ENCODE assay signal across 18 mouse cellular contexts in the genomic region with DNA sequence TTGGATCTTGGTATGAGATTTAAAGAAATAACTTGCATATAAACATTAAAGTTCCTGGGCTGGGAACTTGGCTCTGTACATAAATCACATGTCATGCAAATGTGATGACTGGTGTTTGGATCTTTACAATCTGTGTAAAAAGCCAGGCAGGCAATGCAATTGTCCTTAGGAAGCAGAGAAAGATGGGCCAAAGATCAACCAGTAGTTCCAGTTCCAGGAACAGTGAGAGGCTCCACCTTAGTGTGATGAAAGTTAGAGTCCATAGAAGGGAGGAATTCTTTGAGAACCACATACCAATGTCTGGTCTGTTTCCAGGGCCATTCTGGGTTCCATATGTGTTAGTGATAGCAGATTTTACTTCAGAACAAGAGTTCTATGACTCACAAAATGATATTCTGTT.
"Had no signal": no experiment of that assay in that cellular context is flagged by ENCODE, and none has a peak within 500 bp of the region (broad histone marks: within the 10 kb centered on the region; RNA-seq: fewer than 3 reads in every experiment).

No protein-coding gene starts in this region.

- DNase-seq: lung, adult 2 months; lung, postnatal 10 days; lung, postnatal 4 days; midbrain, embryonic 14.5 days; retina, postnatal 1 day; right cerebral cortex, adult 18-20 months; right cerebral cortex, postnatal 25 days; right cerebral cortex, postnatal 4 days; spleen, adult 18-20 months; thymus, adult 2 months; thymus, postnatal 25 days; thymus, postnatal 4 days had no signal

- ATAC-seq: midbrain, embryonic 16.5 days had no signal

- H3K27me3 ChIP-seq: midbrain, embryonic 12.5 days; neural tube, embryonic 13.5 days; neural tube, embryonic 15.5 days had no signal

- H3K4me1 ChIP-seq: midbrain, embryonic 10.5 days; midbrain, embryonic 12.5 days; neural tube, embryonic 13.5 days; neural tube, embryonic 15.5 days had no signal

- H3K9me3 ChIP-seq: midbrain, embryonic 10.5 days; midbrain, embryonic 12.5 days; neural tube, embryonic 13.5 days; neural tube, embryonic 15.5 days had no signal

- H3K4me3 ChIP-seq: midbrain, embryonic 10.5 days; midbrain, embryonic 12.5 days; myocyte; neural tube, embryonic 13.5 days; neural tube, embryonic 15.5 days had no signal

- H3K36me3 ChIP-seq: midbrain, embryonic 10.5 days; midbrain, embryonic 12.5 days; neural tube, embryonic 13.5 days; neural tube, embryonic 15.5 days had no signal

- H3K27ac ChIP-seq: midbrain, embryonic 10.5 days; midbrain, embryonic 12.5 days; neural tube, embryonic 13.5 days; neural tube, embryonic 15.5 days had no signal

- H3K4me2 ChIP-seq: midbrain, embryonic 12.5 days; neural tube, embryonic 13.5 days; neural tube, embryonic 15.5 days had no signal

- H3K9ac ChIP-seq: midbrain, embryonic 12.5 days; neural tube, embryonic 13.5 days; neural tube, embryonic 15.5 days had no signal
